Mouse (Mus musculus) olfactory bulb, adult 2 months (tissue): Measurements from ENCODE around the gene Pax5.

Experiments
- CTCF ChIP-seq: fragments of 200-500 bp; IDR thresholded peaks from 2 replicates; pipeline ENCODE4 v1.5.1; 2012; ENCODE audit warnings: low read depth, mild to moderate bottlenecking, low read length, moderate library complexity; ENCODE audit not compliant: insufficient read depth
- POLR2A ChIP-seq: fragments of 200-500 bp; IDR thresholded peaks from 2 replicates; pipeline ENCODE4 v1.6.1; 2012; ENCODE audit warnings: mild to moderate bottlenecking, low read depth, low read length, moderate library complexity; ENCODE audit not compliant: insufficient read depth

- TF ChIP-seq CTCF: no peak
- TF ChIP-seq POLR2A: no peak
Measured at GRCm38 (mm10) chr4:44713554-44714051, 3.3 kb upstream of the Pax5 start.
